Mouse (Mus musculus): ENCODE measurements around the gene Gng12. TPM values are rescaled to one million over a fixed set of nuclear protein-coding genes. Genes with fewer than 3 reads are reported as not detected.

Gng12 gene
- polyA plus RNA-seq, 1 experiment from 2014 or later = 29.1 TPM

DNA sequence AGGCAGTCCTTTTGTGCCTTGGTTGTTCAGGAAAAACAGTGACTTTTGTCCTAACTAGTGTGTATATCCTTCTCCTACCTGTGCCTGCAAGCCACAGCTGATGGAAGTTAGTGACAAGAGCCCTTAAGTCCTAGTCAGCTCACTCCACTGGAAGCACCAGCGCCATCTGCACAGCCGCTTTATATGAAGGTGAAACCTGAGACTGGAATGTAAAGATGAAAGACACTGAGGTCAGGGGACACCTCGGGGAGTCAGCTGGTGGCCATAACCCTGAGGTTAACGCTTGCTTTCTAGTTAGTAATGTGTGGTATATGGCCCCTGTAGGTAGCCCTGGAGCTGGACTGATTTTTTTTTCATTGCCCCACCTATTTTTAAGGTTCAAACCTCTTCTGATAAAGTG, 30.1 kb downstream of the Gng12 start:
- WGBS = 37% methylated on average over 4 of the region's 4 CpGs
- no peak for ATAC-seq
- H3K9ac ChIP-seq (replicated peaks; ENCODE audit: low read depth, low read length) = no peak overlapping the region
- no peak overlapping the region for H3K27ac ChIP-seq (ENCODE audit: low read length)
- no peak overlapping the region for H3K4me2 ChIP-seq (ENCODE audit: low read length)
- no peaks in the 10 kb centered on the region for H3K4me1 ChIP-seq (replicated peaks; ENCODE audit: control insufficient read depth, insufficient read depth, low read length)
- H3K36me3 ChIP-seq (ENCODE audit: control insufficient read depth, insufficient read depth) = no peaks in the 10 kb centered on the region
- H3K4me3 ChIP-seq (replicated peaks; ENCODE audit: low read length) = no peak overlapping the region
- no peaks in the 10 kb centered on the region for H3K9me3 ChIP-seq (ENCODE audit: control insufficient read depth, low read length)
- H3K27me3 ChIP-seq (replicated peaks; ENCODE audit: control insufficient read depth, insufficient read depth, low read length) = no peaks in the 10 kb centered on the region

DNA sequence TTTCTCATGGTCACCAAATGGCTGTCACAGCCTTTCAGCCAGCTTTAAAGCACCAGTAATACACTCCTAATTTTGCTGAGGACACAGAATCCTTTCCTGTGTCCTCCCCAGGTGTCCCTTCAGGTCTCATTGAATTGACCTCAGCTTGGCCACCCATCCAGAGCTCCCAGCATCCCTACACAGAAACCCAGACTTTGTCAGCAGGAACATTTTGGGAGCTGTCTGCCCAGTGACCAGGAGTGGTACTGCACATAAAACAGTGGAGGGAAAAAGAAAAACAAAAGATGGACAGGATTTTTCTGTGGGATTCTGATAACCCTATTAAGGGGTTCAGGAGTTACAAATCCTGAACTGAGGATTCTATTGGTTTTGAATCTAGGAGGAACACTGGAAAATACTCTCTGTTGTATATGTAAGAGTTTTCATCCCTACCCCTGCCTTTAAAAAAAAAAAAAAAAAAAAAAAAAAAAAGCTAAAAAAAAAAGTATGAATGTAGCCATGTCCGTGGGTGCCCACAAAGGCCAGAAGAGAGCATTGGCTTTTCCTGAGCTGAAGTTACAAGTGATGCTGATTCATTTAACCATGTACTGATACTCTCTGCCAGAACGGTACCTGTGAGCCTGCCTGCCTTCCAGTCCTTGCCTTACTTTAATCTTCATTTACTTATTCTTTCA, 32.9 kb downstream of the Gng12 start:
- Histone ChIP-seq H3K4me1 (replicated peaks; ENCODE audit: control insufficient read depth, insufficient read depth, low read length) (no peaks in the 10 kb centered on the region), H3K9me3 (ENCODE audit: control insufficient read depth, low read length) (no peaks in the 10 kb centered on the region), H3K27ac (ENCODE audit: low read length) (no peak overlapping the region), H3K4me2 (ENCODE audit: low read length) (no peak overlapping the region), H3K36me3 (ENCODE audit: control insufficient read depth, insufficient read depth) (no peaks in the 10 kb centered on the region), H3K27me3 (replicated peaks; ENCODE audit: control insufficient read depth, insufficient read depth, low read length) (no peaks in the 10 kb centered on the region), H3K4me3 (replicated peaks; ENCODE audit: low read length) (no peak overlapping the region), H3K9ac (replicated peaks; ENCODE audit: low read depth, low read length) (no peak overlapping the region)
- WGBS = 77% methylated on average over 2 of the region's 2 CpGs
- ATAC-seq = no peak

DNA sequence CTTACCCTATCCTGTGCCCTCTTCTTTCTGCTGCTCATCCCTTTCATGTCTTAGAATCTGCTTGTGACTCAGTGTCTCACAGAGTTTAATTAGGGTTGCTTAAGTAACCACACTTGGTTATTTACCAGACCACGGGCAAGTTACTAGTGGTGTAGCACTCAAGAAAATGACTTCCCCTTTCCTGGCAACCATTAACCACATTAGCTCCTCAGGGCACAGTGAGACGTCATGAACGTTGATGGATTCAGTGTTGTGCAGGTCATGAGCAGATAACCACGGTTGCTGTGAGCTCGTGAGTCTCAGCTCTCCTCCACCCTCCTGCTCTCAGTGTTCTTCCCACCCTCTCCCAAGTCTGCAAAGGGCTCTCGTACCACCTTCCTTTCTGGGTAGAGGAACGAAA, 33.5 kb downstream of the Gng12 start:
- Histone ChIP-seq H3K4me1 (replicated peaks; ENCODE audit: control insufficient read depth, insufficient read depth, low read length) (no peaks in the 10 kb centered on the region), H3K9ac (replicated peaks; ENCODE audit: low read depth, low read length) (no peak overlapping the region), H3K4me2 (ENCODE audit: low read length) (no peak overlapping the region), H3K9me3 (ENCODE audit: control insufficient read depth, low read length) (no peaks in the 10 kb centered on the region), H3K27ac (ENCODE audit: low read length) (no peak overlapping the region), H3K36me3 (ENCODE audit: control insufficient read depth, insufficient read depth) (no peaks in the 10 kb centered on the region), H3K27me3 (replicated peaks; ENCODE audit: control insufficient read depth, insufficient read depth, low read length) (no peaks in the 10 kb centered on the region), H3K4me3 (replicated peaks; ENCODE audit: low read length) (no peak overlapping the region)
- WGBS = 74% methylated on average over 7 of the region's 7 CpGs
- no peak for ATAC-seq

DNA sequence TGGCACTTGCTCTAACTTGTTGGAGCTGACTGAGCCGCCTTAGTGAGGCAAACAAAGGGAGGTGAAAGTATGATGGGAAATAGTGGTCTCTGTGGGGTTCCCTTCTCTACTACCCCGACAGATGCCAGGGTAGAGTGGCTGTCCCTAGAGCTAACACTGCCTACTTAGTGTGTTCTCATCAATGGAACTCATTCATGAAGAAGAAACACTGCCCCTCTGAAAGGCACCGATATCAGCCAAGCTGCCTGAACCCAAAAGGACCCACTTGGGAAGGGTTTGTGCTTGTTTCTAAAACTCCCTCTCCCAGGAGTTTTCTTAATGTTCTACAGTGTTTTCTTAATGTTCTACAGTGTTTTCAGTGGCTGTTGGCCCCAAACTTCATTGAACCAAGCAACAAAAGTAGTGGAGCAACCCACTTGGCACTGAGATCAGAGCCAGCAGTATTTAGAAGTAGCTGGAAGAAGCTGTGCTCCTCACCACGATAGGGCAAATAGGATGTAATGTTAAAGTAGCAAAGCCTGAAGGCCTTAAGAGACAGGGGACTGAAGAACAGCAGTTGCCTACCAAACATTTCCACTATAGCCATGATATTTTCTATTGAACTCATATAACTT, 36.1 kb downstream of the Gng12 start:
- peak; percentile 75 for ATAC-seq
- Histone ChIP-seq H3K27me3 (replicated peaks; ENCODE audit: control insufficient read depth, insufficient read depth, low read length) (no peaks in the 10 kb centered on the region), H3K4me2 (ENCODE audit: low read length) (no peak overlapping the region), H3K9ac (replicated peaks; ENCODE audit: low read depth, low read length) (no peak overlapping the region), H3K36me3 (ENCODE audit: control insufficient read depth, insufficient read depth) (no peaks in the 10 kb centered on the region), H3K9me3 (ENCODE audit: control insufficient read depth, low read length) (no peaks in the 10 kb centered on the region), H3K4me1 (replicated peaks; ENCODE audit: control insufficient read depth, insufficient read depth, low read length) (peaks cover 3% of the 10 kb centered on the region; the same call in 1 of the 2 replicates), H3K4me3 (replicated peaks; ENCODE audit: low read length) (no peak overlapping the region), H3K27ac (ENCODE audit: low read length) (no peak overlapping the region)
- WGBS = 53% methylated on average over 4 of the region's 4 CpGs

DNA sequence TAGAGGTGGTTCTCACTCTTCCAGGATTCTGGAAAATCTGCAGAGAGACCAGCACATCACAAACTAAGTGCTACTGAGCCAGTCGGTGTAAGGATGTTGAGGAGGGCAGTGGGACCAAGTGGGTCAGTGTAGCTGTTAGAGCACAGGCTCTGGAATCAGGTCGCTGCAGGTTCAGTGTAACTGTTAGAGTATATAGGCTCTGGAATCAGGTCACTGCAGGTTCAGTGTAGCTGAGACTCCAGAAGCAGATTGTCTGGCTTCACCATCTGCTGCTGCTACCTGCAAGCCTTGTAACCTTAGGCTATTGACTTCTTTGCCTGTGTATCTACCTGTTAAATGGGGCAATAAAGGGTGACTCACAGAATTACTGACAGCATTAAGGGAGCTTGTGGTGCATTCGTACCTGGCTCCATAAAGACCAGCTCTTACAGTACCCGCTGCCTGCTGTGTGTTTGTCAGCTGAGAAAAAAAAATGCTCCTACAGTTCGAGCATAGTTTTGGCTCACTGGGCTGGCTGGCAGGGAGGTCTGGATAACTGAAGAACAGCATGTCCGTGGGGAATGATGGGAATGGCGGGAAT, 44.5 kb downstream of the Gng12 start:
- Histone ChIP-seq H3K4me1 (replicated peaks; ENCODE audit: control insufficient read depth, insufficient read depth, low read length) (peaks cover 8% of the 10 kb centered on the region), H3K36me3 (ENCODE audit: control insufficient read depth, insufficient read depth) (no peaks in the 10 kb centered on the region), H3K27ac (ENCODE audit: low read length) (no peak overlapping the region), H3K9ac (replicated peaks; ENCODE audit: low read depth, low read length) (no peak overlapping the region), H3K27me3 (replicated peaks; ENCODE audit: control insufficient read depth, insufficient read depth, low read length) (no peaks in the 10 kb centered on the region), H3K4me2 (ENCODE audit: low read length) (no peak overlapping the region), H3K4me3 (replicated peaks; ENCODE audit: low read length) (no peak overlapping the region), H3K9me3 (ENCODE audit: control insufficient read depth, low read length) (no peaks in the 10 kb centered on the region)
- 66% methylated on average over 7 of the region's 7 CpGs for WGBS
- no peak for ATAC-seq

DNA sequence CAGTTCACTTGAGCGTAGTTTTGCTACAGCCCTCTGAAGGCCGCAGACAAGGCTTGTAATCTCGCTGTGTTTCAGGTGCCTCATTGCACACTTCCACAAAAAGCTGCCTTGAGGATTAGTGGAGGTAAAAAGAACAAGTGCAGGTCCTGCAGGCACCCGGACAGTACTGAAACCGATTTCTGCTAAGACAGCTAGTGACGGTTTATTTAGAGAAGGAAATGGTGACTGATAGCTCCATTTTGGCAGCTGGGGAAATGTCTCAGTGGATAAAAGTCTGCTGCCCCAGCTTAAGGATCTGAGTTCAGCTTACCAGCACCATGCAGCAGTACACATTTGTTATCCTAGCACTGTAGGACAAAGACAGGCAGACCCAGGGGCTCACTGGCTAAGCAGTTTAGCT, 45.6 kb downstream of the Gng12 start:
- 59% methylated on average over 6 of the region's 6 CpGs for WGBS
- Histone ChIP-seq H3K27ac (ENCODE audit: low read length) (no peak overlapping the region), H3K4me3 (replicated peaks; ENCODE audit: low read length) (no peak overlapping the region), H3K27me3 (replicated peaks; ENCODE audit: control insufficient read depth, insufficient read depth, low read length) (no peaks in the 10 kb centered on the region), H3K36me3 (ENCODE audit: control insufficient read depth, insufficient read depth) (no peaks in the 10 kb centered on the region), H3K9me3 (ENCODE audit: control insufficient read depth, low read length) (no peaks in the 10 kb centered on the region), H3K9ac (replicated peaks; ENCODE audit: low read depth, low read length) (no peak overlapping the region), H3K4me1 (replicated peaks; ENCODE audit: control insufficient read depth, insufficient read depth, low read length) (peaks cover 5% of the 10 kb centered on the region), H3K4me2 (ENCODE audit: low read length) (no peak overlapping the region)
- no peak for ATAC-seq

DNA sequence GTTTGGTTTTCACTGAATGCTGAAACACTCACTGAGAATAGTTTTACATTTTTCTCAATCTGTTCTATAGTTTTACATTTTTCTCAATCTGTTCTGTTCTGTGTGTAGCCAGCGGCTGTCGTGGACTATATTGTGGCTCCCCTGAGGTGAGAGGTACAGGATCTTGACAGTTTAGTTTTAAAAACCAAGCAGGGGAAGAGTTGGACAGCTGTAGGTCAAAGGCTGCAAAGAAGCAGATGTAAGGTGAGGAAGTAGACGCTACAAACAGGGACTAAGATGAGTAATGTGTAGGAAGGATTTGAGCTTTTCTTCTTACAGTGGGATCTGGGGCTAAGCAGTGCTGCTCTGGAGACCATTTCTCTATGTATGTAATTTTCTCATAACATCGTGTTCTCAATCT, 46.6 kb downstream of the Gng12 start:
- Histone ChIP-seq H3K4me3 (replicated peaks; ENCODE audit: low read length) (no peak overlapping the region), H3K27me3 (replicated peaks; ENCODE audit: control insufficient read depth, insufficient read depth, low read length) (no peaks in the 10 kb centered on the region), H3K9me3 (ENCODE audit: control insufficient read depth, low read length) (no peaks in the 10 kb centered on the region), H3K4me2 (ENCODE audit: low read length) (no peak overlapping the region), H3K9ac (replicated peaks; ENCODE audit: low read depth, low read length) (no peak overlapping the region), H3K27ac (ENCODE audit: low read length) (no peak overlapping the region), H3K4me1 (replicated peaks; ENCODE audit: control insufficient read depth, insufficient read depth, low read length) (peaks cover 5% of the 10 kb centered on the region), H3K36me3 (ENCODE audit: control insufficient read depth, insufficient read depth) (no peaks in the 10 kb centered on the region)
- ATAC-seq = no peak
- WGBS = 78% methylated on average over 4 of the region's 4 CpGs

DNA sequence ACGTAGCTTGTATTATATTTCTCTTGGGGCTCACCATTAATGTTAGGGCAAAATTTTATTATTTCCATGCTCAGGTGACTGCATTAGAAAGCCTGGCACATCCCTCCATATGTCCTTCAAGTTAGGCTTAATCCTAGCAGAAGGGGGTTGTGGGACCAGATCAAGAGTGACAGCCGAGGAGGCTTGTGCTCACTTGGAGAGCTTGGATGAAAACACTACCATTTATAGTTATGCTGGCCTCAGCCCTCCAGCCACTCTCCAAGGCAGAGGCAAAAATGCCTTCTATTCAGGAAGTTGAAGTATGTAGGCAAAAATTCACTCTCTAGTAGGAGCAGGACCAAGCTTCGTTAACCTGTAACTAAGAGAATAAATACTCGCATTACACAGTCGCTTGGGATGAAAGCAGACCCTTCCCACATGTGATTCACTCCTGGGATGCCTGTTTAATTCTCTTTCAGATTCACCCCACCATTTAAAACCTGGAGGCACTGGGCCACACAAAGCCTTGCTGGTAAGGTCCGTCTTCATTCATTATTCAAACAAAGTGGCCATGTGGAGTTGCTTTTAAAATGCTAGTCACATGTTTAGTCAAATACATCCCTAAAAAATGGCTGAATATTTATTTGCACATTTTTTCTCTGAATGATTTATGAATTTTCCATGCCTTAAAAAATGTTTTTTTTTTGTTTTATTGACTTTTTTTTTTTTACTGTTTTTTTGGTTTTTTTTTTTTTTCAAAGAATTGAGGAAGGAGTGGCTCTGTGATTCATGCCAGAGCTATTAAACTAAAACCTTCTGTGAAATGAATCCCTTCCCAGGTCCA, 47.4 kb downstream of the Gng12 start:
- WGBS = 19% methylated on average over 6 of the region's 6 CpGs
- H3K4me1 ChIP-seq (replicated peaks; ENCODE audit: control insufficient read depth, insufficient read depth, low read length) = peaks cover 5% of the 10 kb centered on the region
- 0 out of 2 replicates have a peak, but pooled peaks have one; percentile 24 for ATAC-seq

More for the DNA sequence above, 47.4 kb downstream of the Gng12 start:
- Histone ChIP-seq H3K27me3 (replicated peaks; ENCODE audit: control insufficient read depth, insufficient read depth, low read length) (no peaks in the 10 kb centered on the region), H3K4me2 (ENCODE audit: low read length) (no peak overlapping the region), H3K27ac (ENCODE audit: low read length) (no peak overlapping the region), H3K4me3 (replicated peaks; ENCODE audit: low read length) (no peak overlapping the region), H3K36me3 (ENCODE audit: control insufficient read depth, insufficient read depth) (no peaks in the 10 kb centered on the region), H3K9me3 (ENCODE audit: control insufficient read depth, low read length) (no peaks in the 10 kb centered on the region), H3K9ac (replicated peaks; ENCODE audit: low read depth, low read length) (no peak overlapping the region)

Data from forebrain, embryonic 16.5 days (tissue).